Mouse (Mus musculus): ENCODE results near the gene Slc38a4.

GRCm38 (mm10) chr15:96963318-96963717 is 92.4 kb downstream of the Slc38a4 start:
- no peak for TF ChIP-seq CTCF (IDR thresholded peaks at IDR 0.05; ENCODE audit: borderline replicate concordance, insufficient read depth, low read depth, low read length)
- TF ChIP-seq POLR2A (IDR thresholded peaks at IDR 0.05; ENCODE audit: borderline replicate concordance, insufficient read depth, low read length), result no peak
